Comparison of ENCODE assay signal across 9 mouse cellular contexts in the genomic region with DNA sequence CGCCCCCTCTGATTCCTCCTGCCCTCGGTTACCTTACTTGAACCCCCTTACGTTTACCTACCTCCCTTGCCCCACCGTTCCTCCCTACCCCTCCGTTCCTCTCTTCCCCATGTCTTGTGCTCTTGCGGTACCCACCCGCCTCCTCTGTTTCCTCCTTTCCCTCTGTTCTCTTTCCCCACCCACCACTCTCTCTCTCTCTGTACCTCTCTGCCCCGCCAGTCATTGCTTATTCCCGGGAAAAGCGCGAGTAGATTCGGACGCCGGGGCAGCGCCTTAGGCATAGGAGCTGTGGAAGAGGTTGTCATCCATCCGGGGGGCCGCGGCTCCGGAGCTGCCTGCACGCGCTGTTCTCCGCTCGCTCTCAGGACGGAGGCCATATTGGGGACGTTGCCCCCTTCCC. TPM values are rescaled to one million over a fixed set of nuclear protein-coding genes. Genes with fewer than 3 reads are reported as not detected.
A peak's percentile ranks its signal among the peaks of the same experiment; 100 is the strongest.
DNase-seq lines count a peak whose midpoint lies in the region; ATAC-seq and TF ChIP-seq lines count a peak whose summit lies in the region.
"Had no signal": no experiment of that assay in that cellular context is flagged by ENCODE, and none has a peak within 500 bp of the region (broad histone marks: within the 10 kb centered on the region; RNA-seq: fewer than 3 reads in every experiment).

No protein-coding gene starts in this region.

- H3K36me3 ChIP-seq in embryonic facial prominence, embryonic 12.5 days, result no peaks in the 10 kb centered on the region
- H3K36me3 ChIP-seq in hindbrain, embryonic 15.5 days, result no peaks in the 10 kb centered on the region
- H3K36me3 ChIP-seq in midbrain, embryonic 12.5 days, result no peaks in the 10 kb centered on the region

- H3K9me3 ChIP-seq in embryonic facial prominence, embryonic 12.5 days, result no peaks in the 10 kb centered on the region
- no peaks in the 10 kb centered on the region for H3K9me3 ChIP-seq in hindbrain, embryonic 15.5 days
- no peaks in the 10 kb centered on the region for H3K9me3 ChIP-seq in midbrain, embryonic 12.5 days

- no peak overlapping the region; the same call in 1 of the 2 replicates for H3K4me3 ChIP-seq in left cerebral cortex, adult 2 months
- H3K4me3 ChIP-seq in embryonic facial prominence, embryonic 12.5 days, result peak overlapping the region; percentile 4; the same call in 1 of the 2 replicates
- no peak overlapping the region for H3K4me3 ChIP-seq in hindbrain, embryonic 15.5 days
- H3K4me3 ChIP-seq in midbrain, embryonic 12.5 days, result peak overlapping the region; percentile 18

- peak overlapping the region; percentile 33 for H3K4me2 ChIP-seq in embryonic facial prominence, embryonic 12.5 days (replicated peaks)
- H3K4me2 ChIP-seq in hindbrain, embryonic 15.5 days, result peak overlapping the region; percentile 30; the same call in 1 of the 2 replicates
- H3K4me2 ChIP-seq in midbrain, embryonic 12.5 days (replicated peaks), result peak overlapping the region; percentile 35

- no peak for ATAC-seq in embryonic facial prominence, embryonic 12.5 days (ENCODE audit: insufficient number of reproducible peaks, insufficient read depth, low FRiP score, low TSS enrichment)
- ATAC-seq in hindbrain, embryonic 15.5 days (ENCODE audit: low FRiP score, low read depth), result no peak
- ATAC-seq in midbrain, embryonic 12.5 days (ENCODE audit: low FRiP score, low read depth), result no peak
- ATAC-seq in activated CD4-positive, CD25-positive, alpha-beta regulatory T cell, adult 4 months, result no peak

- peaks cover 32% of the 10 kb centered on the region for H3K4me1 ChIP-seq in embryonic facial prominence, embryonic 12.5 days
- H3K4me1 ChIP-seq in hindbrain, embryonic 15.5 days (replicated peaks), result peaks cover 45% of the 10 kb centered on the region
- H3K4me1 ChIP-seq in midbrain, embryonic 12.5 days, result peaks cover 51% of the 10 kb centered on the region

- peak overlapping the region; percentile 70 for H3K27ac ChIP-seq in left cerebral cortex, adult 2 months
- H3K27ac ChIP-seq in embryonic facial prominence, embryonic 12.5 days, result no peak overlapping the region
- no peak overlapping the region for H3K27ac ChIP-seq in hindbrain, embryonic 15.5 days (replicated peaks)
- no peak overlapping the region for H3K27ac ChIP-seq in midbrain, embryonic 12.5 days (replicated peaks)

- DNase-seq in left cerebral cortex, adult 2 months (ENCODE audit: extremely low spot score in 1 of 2, low spot score in 2 of 2), result no peak
- no peak for DNase-seq in left cerebral cortex, adult 8-10 months (ENCODE audit: low spot score in 2 of 2)
- no peak for DNase-seq in spleen, postnatal 10 days (ENCODE audit: low spot score in 2 of 2)
- DNase-seq in urinary bladder, postnatal 10 days (ENCODE audit: low spot score), result no peak
- DNase-seq: cerebellum, adult 8-10 months had no signal

- 34% methylated on average over 25 of the region's 25 CpGs for WGBS in embryonic facial prominence, embryonic 12.5 days
- 45% methylated on average over 25 of the region's 25 CpGs for WGBS in hindbrain, embryonic 15.5 days
- 40% methylated on average over 25 of the region's 25 CpGs for WGBS in midbrain, embryonic 12.5 days

- intact Hi-C loops in left cerebral cortex, adult 2 months (cut with DNase I), result no loop called here

- TF ChIP-seq CTCF in left cerebral cortex, adult 2 months (IDR thresholded peaks at IDR 0.05), result no peak

- no peak overlapping the region for H3K9ac ChIP-seq in embryonic facial prominence, embryonic 12.5 days
- no peak overlapping the region for H3K9ac ChIP-seq in hindbrain, embryonic 15.5 days
- 0 out of 2 replicates have a peak overlapping the region, but pooled peaks have one; percentile 8 for H3K9ac ChIP-seq in midbrain, embryonic 12.5 days (replicated peaks)

- H3K27me3 ChIP-seq in embryonic facial prominence, embryonic 12.5 days, result peaks cover 35% of the 10 kb centered on the region
- H3K27me3 ChIP-seq in hindbrain, embryonic 15.5 days, result no peaks in the 10 kb centered on the region
- peaks cover 53% of the 10 kb centered on the region for H3K27me3 ChIP-seq in midbrain, embryonic 12.5 days

RNA-seq across cellular contexts. Expression of gene Rap1gap, which starts 59.0 kb away (rescaled TPM):
- 100 to 1,000 TPM; 267 to 315 TPM for total RNA-seq in left cerebral cortex, adult 2 months (2021)
- total RNA-seq in left cerebral cortex, adult 8-10 months (2022), result 100 to 1,000 TPM; 338 to 399 (median 364) TPM
- polyA plus RNA-seq in embryonic facial prominence, embryonic 12.5 days (2016; fragmentation: Nextera tagmentation; extraction: Ambion mirVana), result 15.1 and 16.3 TPM in 2 replicates
- 93.2 and 99.6 TPM in 2 replicates for polyA plus RNA-seq in hindbrain, embryonic 15.5 days (2015; fragmentation: Nextera tagmentation; extraction: Ambion mirVana)
- polyA plus RNA-seq in midbrain, embryonic 12.5 days (2016; fragmentation: Nextera tagmentation; extraction: Ambion mirVana), result 11.6 and 12.1 TPM in 2 replicates
- under 1 TPM in 1 of 2 experiments, not detected in 1; 0.53 TPM for polyA plus RNA-seq in activated CD4-positive, CD25-positive, alpha-beta regulatory T cell, adult 4 months (2017; shearing (Covaris generic))

Comparison
In these comparisons a context has a peak if more than half of its experiments do, and no peak if none do; other contexts are left out.
1. H3K4me3 ChIP-seq: peak in embryonic facial prominence, embryonic 12.5 days (single experiment) and midbrain, embryonic 12.5 days (single experiment); none in left cerebral cortex, adult 2 months (single experiment) and hindbrain, embryonic 15.5 days (single experiment).
2. Peak in every context shown above with its lines, with median percentiles within 50 percentile points of each other: H3K4me2 ChIP-seq.